Mouse (Mus musculus) neural tube, embryonic 11.5 days (tissue): ENCODE data around the gene Pde2a. TPM values are rescaled to one million over a fixed set of nuclear protein-coding genes. Genes with fewer than 3 reads are reported as not detected.

Experiments used
- ATAC-seq: fragments of 200-750 bp; cut with Nextera tagmentation; 2 replicates; pipeline ENCODE4 v1.8.0; 2017; ENCODE audit warnings: moderate number of reproducible peaks, mild to moderate bottlenecking, moderate TSS enrichment, moderate library complexity; ENCODE audit not compliant: insufficient read depth, low FRiP score, low TSS enrichment
- DNase-seq: peaks from one replicate; pipeline ENCODE4 v3.0.0-alpha.2; 2015; ENCODE audit warnings: low spot score
- H3K27ac ChIP-seq: fragments of 300-500 bp; sonication (generic); 2 replicates; pipeline ENCODE4 v1.5.1; 2014; ENCODE audit warnings: low read depth, mild to moderate bottlenecking, low read length
- H3K27me3 ChIP-seq: fragments of 300-500 bp; sonication (generic); 2 replicates; pipeline ENCODE4 v1.6.1; 2014; ENCODE audit warnings: mild to moderate bottlenecking, low read length, mixed read lengths; ENCODE audit not compliant: control insufficient read depth, insufficient read depth
- H3K36me3 ChIP-seq: fragments of 300-500 bp; sonication (generic); 2 replicates; pipeline ENCODE4 v1.6.1; 2014; ENCODE audit warnings: mild to moderate bottlenecking, low read length, moderate library complexity, mixed read lengths; ENCODE audit not compliant: control insufficient read depth, insufficient read depth
- H3K4me1 ChIP-seq: fragments of 300-500 bp; sonication (generic); 2 replicates; pipeline ENCODE4 v1.6.1; 2014; ENCODE audit warnings: low read length, mixed read lengths; ENCODE audit not compliant: control insufficient read depth, insufficient read depth
- H3K4me2 ChIP-seq: fragments of 300-500 bp; sonication (generic); 2 replicates; pipeline ENCODE4 v1.6.1; 2014; ENCODE audit warnings: low read depth, mild to moderate bottlenecking, moderate library complexity
- H3K4me3 ChIP-seq: fragments of 300-500 bp; sonication (generic); 2 replicates; pipeline ENCODE4 v1.5.1; 2014; ENCODE audit warnings: low read depth, low read length
- H3K9ac ChIP-seq: fragments of 300-500 bp; sonication (generic); 2 replicates; pipeline ENCODE4 v1.6.1; 2014; ENCODE audit warnings: mild to moderate bottlenecking, low read length
- H3K9me3 ChIP-seq: fragments of 300-500 bp; sonication (generic); 2 replicates; pipeline ENCODE4 v1.6.1; 2016; ENCODE audit warnings: low read length; ENCODE audit not compliant: control insufficient read depth
- WGBS: fragments of 180-500 bp; shearing (Covaris S2); extraction: QIAGEN DNeasy Blood & Tissue Kit; methylation state at CpG from one replicate; pipeline ENCODE4 v1.1.7; 2014; 5-methylcytosine and 5-hydroxymethylcytosine counted together
- polyA plus RNA-seq: library from polyadenylated mRNA; unstranded; fragments of >200 nt; fragmentation: Nextera tagmentation; extraction: Ambion mirVana; gene quantifications from 2 replicates; pipeline ENCODE4 v1.2.1, GENCODE M21; 2014

Gene Pde2a
- polyA plus RNA-seq, 1 experiment from 2014 or later, result 26.2 TPM

- Histone ChIP-seq H3K27me3 (no peaks in the 10 kb centered on the region), H3K9ac (no peak overlapping the region), H3K4me2 (no peak overlapping the region), H3K36me3 (no peaks in the 10 kb centered on the region), H3K27ac (no peak overlapping the region), H3K4me1 (no peaks in the 10 kb centered on the region), H3K4me3 (no peak overlapping the region), H3K9me3 (no peaks in the 10 kb centered on the region)
- ATAC-seq (no peak), DNase-seq (no peak)
- WGBS, result 78% methylated on average over 8 of the region's 8 CpGs
Measured at GRCm38 (mm10) chr7:101426692-101427091, 5.2 kb downstream of the Pde2a start.

GRCm38 (mm10) chr7:101427736-101428135 lies 6.2 kb downstream of the Pde2a start:
- Histone ChIP-seq H3K36me3 (no peaks in the 10 kb centered on the region), H3K27ac (no peak overlapping the region), H3K27me3 (no peaks in the 10 kb centered on the region), H3K4me1 (no peaks in the 10 kb centered on the region), H3K9ac (no peak overlapping the region), H3K4me3 (no peak overlapping the region), H3K9me3 (no peaks in the 10 kb centered on the region), H3K4me2 (no peak overlapping the region)
- ATAC-seq (no peak), DNase-seq (peak; percentile 66)
- 20% methylated on average over 2 of the region's 2 CpGs for WGBS

GRCm38 (mm10) chr7:101435038-101435437 lies 13.5 kb downstream of the Pde2a start:
- Histone ChIP-seq H3K9ac (no peak overlapping the region), H3K36me3 (no peaks in the 10 kb centered on the region), H3K27ac (no peak overlapping the region), H3K4me1 (no peaks in the 10 kb centered on the region), H3K4me3 (no peak overlapping the region), H3K4me2 (no peak overlapping the region), H3K27me3 (no peaks in the 10 kb centered on the region), H3K9me3 (no peaks in the 10 kb centered on the region)
- WGBS, result 72% methylated on average over 6 of the region's 6 CpGs
- ATAC-seq, result no peak
- no peak for DNase-seq

GRCm38 (mm10) chr7:101437876-101438275 lies 16.4 kb downstream of the Pde2a start:
- DNase-seq, result no peak
- Histone ChIP-seq H3K4me3 (no peak overlapping the region), H3K36me3 (no peaks in the 10 kb centered on the region), H3K27me3 (no peaks in the 10 kb centered on the region), H3K9ac (no peak overlapping the region), H3K27ac (no peak overlapping the region), H3K9me3 (no peaks in the 10 kb centered on the region), H3K4me2 (no peak overlapping the region), H3K4me1 (no peaks in the 10 kb centered on the region; the same call in 1 of the 2 replicates)
- no peak for ATAC-seq
- 6% methylated on average over 1 of the region's 1 CpGs for WGBS

- Histone ChIP-seq H3K36me3 (no peaks in the 10 kb centered on the region), H3K27me3 (no peaks in the 10 kb centered on the region), H3K9me3 (no peaks in the 10 kb centered on the region), H3K4me1 (no peaks in the 10 kb centered on the region; the same call in 1 of the 2 replicates), H3K9ac (no peak overlapping the region), H3K4me3 (no peak overlapping the region), H3K27ac (no peak overlapping the region), H3K4me2 (no peak overlapping the region)
- 66% methylated on average over 10 of the region's 10 CpGs for WGBS
- ATAC-seq, result no peak
- no peak for DNase-seq
Measured at GRCm38 (mm10) chr7:101443093-101443492, 21.6 kb downstream of the Pde2a start.

- H3K4me1 ChIP-seq, result no peaks in the 10 kb centered on the region; the same call in 1 of the 2 replicates
- H3K4me2 ChIP-seq, result no peak overlapping the region
- no peaks in the 10 kb centered on the region for H3K9me3 ChIP-seq
- no peaks in the 10 kb centered on the region for H3K36me3 ChIP-seq
- DNase-seq (no peak), ATAC-seq (no peak)
- no peak overlapping the region for H3K4me3 ChIP-seq
- no peak overlapping the region for H3K9ac ChIP-seq
- no peaks in the 10 kb centered on the region for H3K27me3 ChIP-seq
- no peak overlapping the region for H3K27ac ChIP-seq
- 89% methylated on average over 4 of the region's 4 CpGs for WGBS
Measured at GRCm38 (mm10) chr7:101444211-101444610, 22.7 kb downstream of the Pde2a start.

- WGBS, result 39% methylated on average over 3 of the region's 3 CpGs
- Histone ChIP-seq H3K9me3 (no peaks in the 10 kb centered on the region), H3K4me1 (no peaks in the 10 kb centered on the region), H3K4me2 (no peak overlapping the region), H3K9ac (no peak overlapping the region), H3K27me3 (peaks cover 13% of the 10 kb centered on the region), H3K36me3 (no peaks in the 10 kb centered on the region), H3K4me3 (no peak overlapping the region), H3K27ac (no peak overlapping the region)
- DNase-seq, result no peak
- ATAC-seq, result no peak
Measured at GRCm38 (mm10) chr7:101449855-101450254, 28.4 kb downstream of the Pde2a start.

GRCm38 (mm10) chr7:101450422-101451401 lies 29.2 kb downstream of the Pde2a start:
- Histone ChIP-seq H3K9ac (peak overlapping the region; percentile 55), H3K4me2 (peak overlapping the region; percentile 73), H3K4me3 (peak overlapping the region; percentile 47), H3K9me3 (no peaks in the 10 kb centered on the region), H3K27me3 (peaks cover 13% of the 10 kb centered on the region), H3K27ac (no peak overlapping the region), H3K4me1 (no peaks in the 10 kb centered on the region), H3K36me3 (no peaks in the 10 kb centered on the region)
- DNase-seq, result peak; percentile 89
- under 1% methylated on average over 60 of the region's 68 CpGs for WGBS
- peak; percentile 77 for ATAC-seq

- no peak overlapping the region for H3K4me3 ChIP-seq
- peaks cover 13% of the 10 kb centered on the region for H3K27me3 ChIP-seq
- WGBS, result 91% methylated on average over 3 of the region's 3 CpGs
- no peak for ATAC-seq
- no peak overlapping the region for H3K9ac ChIP-seq
- no peak overlapping the region for H3K27ac ChIP-seq
- no peak overlapping the region; the same call in 1 of the 2 replicates for H3K4me2 ChIP-seq
- no peaks in the 10 kb centered on the region for H3K36me3 ChIP-seq
- H3K9me3 ChIP-seq, result no peaks in the 10 kb centered on the region
- DNase-seq, result no peak
- H3K4me1 ChIP-seq, result no peaks in the 10 kb centered on the region
Measured at GRCm38 (mm10) chr7:101452669-101453068, 31.2 kb downstream of the Pde2a start.
